Mouse (Mus musculus): Measurements from ENCODE around the gene G6pd2.

G6pd2 gene

GRCm38 (mm10) chr5:61808516-61808915 lies at the start of gene G6pd2:
G6pd2 (plus strand) TSS chr5:61808816.
- no peak for DNase-seq (ENCODE audit: low read depth, low spot score)

- no peak for DNase-seq (ENCODE audit: low read depth, low spot score)
Observed at GRCm38 (mm10) chr5:61764214-61764613, 44.4 kb upstream of the G6pd2 start.

GRCm38 (mm10) chr5:61832935-61833551 lies 24.4 kb downstream of the G6pd2 start:
- no peak for DNase-seq (ENCODE audit: low read depth, low spot score)

GRCm38 (mm10) chr5:61843891-61844290 lies 35.3 kb downstream of the G6pd2 start:
- DNase-seq (ENCODE audit: low read depth, low spot score) = no peak

All from brain, embryonic 18.5 days (tissue).